Mouse (Mus musculus): ENCODE data around the gene Tmem163. TPM values are rescaled to one million over a fixed set of nuclear protein-coding genes. Genes with fewer than 3 reads are reported as not detected.
A peak's percentile ranks its signal among the peaks of the same experiment; 100 is the strongest.

Tmem163 gene
- polyA plus RNA-seq, 2 experiments from 2014 or later = not detected

DNA sequence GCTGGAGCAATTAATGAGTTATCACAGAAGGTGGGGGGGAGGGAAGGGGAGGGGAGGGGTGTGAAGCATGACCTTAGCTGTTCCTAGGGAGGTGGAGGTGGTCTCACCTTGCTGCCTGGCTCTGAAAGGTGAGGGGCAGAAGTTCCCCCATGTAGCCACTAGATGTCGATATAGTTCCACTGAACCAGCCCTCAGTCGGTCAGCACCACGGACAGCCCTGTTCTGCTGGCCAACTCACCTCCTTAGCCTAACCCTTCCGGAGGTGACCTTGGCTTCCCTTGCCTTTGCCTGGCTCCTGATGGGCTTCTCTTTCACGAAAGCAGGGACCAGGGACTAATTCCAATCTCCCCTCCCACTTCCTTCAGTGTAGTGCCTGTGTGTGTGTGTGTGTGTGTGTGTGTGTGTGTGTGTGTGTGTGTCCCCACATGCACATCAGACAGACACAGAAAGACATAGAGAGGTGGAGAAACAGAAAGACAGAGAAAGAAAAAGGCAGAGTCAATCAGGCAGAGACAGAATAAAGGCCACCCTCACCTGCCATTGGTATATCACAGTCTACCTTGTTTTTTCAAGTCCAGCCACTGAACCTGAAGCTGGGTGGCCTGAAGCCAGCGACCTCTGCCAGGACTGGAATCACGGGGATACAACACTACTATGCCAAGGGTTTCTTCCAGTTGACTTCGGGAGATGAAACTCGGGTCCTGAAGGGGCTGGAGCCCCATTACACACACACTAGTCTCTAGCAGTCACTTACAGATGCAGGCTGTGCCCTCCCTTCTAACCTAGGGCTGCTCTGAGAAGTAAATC, 182.4 kb downstream of the Tmem163 start:
- peak; percentile 68 for ATAC-seq

- no peak for ATAC-seq
These were observed 192.2 kb downstream of the Tmem163 start for GRCm38 (mm10) chr1:127487161-127487560.

DNA sequence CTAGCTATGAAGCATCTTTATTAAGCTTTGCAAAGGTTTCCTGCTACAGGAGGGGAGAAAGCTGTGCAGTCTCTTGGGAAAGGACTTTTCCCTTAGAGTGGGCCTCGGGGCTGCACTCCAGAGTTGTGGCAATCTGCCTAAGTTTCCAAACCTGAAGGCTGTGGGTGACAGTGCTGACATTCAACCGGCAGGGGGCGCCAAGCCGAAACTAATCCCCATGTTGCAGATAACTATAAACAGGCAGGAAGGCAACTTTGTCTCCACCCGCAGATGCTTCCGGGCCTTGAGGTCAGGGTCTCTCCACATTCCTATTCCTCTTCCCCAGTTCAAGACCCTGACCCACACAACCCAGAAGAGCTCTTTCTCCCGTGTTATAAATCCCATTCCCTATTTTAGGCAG, 194.5 kb downstream of the Tmem163 start:
- peak; percentile 32 for ATAC-seq

- ATAC-seq = no peak
These were observed 195.2 kb downstream of the Tmem163 start for GRCm38 (mm10) chr1:127484188-127484587.

DNA sequence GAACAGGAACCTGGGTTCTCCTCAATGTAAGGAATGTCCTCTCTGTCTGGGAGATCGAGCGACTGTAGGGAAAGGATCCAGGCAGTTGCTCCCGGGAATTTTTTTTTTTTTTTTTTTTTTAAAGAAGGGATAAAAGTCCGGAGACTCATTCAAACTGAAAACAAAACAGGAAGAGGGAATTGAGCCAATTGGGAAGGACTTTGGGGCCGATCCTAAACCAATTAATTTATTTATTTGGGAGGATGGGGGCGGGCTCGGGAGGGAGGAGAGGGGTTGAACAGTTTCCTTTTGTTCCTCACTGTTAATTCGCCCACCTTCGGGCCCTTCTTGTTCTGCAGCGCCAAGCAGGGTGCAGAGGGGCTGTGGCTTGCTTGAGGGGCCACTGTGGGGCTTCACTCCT, 196.4 kb downstream of the Tmem163 start:
- no peak for ATAC-seq

DNA sequence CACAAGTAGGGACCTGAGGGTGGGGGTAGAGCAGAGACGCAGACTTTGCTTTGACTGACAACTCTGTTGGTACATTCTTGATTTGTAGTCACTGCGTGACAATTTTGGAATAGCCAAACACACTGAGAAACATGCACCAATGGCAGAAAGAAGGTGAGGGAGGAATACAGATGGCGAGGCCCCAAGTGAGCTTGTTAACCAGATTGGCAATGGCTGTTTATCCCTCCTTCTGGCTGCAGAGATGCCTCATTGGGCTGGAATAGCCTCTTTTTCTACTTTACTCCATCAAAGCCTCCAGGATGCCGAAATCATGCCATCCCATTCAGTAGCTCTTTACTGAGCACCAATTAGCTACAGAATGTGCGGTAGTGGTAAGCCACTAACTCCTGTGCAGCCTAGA, 203.6 kb downstream of the Tmem163 start:
- no peak for ATAC-seq

- ATAC-seq = peak; percentile 28
These were observed 209.2 kb downstream of the Tmem163 start for GRCm38 (mm10) chr1:127470175-127470574.

GRCm38 (mm10) chr1:127467238-127467637, 212.1 kb downstream of the Tmem163 start:
- no peak for ATAC-seq

GRCm38 (mm10) chr1:127465292-127465691, 214.1 kb downstream of the Tmem163 start:
- ATAC-seq = no peak

GRCm38 (mm10) chr1:127464041-127464440, 215.3 kb downstream of the Tmem163 start:
- no peak for ATAC-seq

- ATAC-seq = no peak
These were observed 218.3 kb downstream of the Tmem163 start for GRCm38 (mm10) chr1:127461017-127461416.

DNA sequence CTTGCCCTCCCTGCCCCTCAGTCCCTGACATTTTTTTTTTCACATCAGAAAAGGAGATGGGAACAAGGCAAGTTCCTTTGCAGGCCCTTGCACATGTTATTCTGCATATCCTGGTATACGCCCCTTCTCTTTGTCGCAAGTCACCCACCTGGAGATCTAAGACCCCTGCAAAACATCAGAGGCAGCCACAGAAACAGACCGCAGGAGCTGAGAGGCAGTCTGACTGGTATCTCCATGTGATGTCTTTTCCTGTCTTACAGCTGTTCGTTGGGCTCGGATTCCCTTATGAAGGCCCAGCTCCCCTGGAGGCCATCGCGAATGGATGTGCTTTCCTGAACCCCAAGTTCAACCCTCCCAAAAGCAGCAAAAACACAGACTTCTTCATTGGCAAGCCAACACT, 219.8 kb downstream of the Tmem163 start:
- ATAC-seq = no peak

DNA sequence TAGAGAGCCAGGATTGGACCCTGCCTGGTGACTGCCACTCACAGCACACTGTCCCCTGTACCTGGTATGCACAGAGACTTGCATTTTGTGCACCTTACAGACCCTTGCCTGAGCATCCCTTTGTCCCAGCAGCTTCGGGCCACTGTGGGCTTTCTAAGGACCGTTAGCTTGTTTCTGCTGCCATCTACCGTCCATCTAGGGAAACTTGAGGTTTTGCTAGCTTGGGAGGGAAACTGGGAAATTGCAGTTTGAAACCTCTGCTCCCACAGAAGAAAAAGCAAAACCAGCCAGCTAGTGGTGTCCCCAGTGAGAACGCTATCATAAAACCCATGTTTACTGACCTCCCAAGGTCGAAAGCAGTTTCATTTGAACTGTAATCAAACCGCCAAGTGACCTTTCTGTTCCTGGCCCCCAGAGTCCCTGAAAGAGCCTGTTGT, 220.3 kb downstream of the Tmem163 start:
- ATAC-seq = no peak

DNA sequence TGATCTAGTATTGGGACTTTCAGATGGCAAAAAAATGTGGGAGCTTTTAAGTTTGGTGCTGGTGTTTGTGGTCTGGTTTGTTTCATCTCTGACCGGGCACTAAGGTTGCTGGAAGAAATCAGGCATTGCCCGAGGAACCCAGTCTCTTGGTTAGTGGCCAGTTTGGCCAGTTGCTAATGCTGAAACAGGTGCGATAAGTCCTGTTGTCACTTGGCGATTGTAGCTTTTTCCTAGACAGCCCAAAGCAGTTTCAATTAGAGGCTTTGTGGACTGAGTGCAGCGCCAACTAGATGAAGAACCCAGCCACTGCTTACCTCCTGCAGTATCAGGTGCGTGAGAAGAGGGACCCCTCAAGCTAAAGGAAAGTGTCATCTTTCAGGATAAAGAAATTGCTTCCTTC, 226.0 kb downstream of the Tmem163 start:
- ATAC-seq = no peak

- ATAC-seq = no peak
These were observed 234.4 kb downstream of the Tmem163 start for GRCm38 (mm10) chr1:127444836-127445485.

DNA sequence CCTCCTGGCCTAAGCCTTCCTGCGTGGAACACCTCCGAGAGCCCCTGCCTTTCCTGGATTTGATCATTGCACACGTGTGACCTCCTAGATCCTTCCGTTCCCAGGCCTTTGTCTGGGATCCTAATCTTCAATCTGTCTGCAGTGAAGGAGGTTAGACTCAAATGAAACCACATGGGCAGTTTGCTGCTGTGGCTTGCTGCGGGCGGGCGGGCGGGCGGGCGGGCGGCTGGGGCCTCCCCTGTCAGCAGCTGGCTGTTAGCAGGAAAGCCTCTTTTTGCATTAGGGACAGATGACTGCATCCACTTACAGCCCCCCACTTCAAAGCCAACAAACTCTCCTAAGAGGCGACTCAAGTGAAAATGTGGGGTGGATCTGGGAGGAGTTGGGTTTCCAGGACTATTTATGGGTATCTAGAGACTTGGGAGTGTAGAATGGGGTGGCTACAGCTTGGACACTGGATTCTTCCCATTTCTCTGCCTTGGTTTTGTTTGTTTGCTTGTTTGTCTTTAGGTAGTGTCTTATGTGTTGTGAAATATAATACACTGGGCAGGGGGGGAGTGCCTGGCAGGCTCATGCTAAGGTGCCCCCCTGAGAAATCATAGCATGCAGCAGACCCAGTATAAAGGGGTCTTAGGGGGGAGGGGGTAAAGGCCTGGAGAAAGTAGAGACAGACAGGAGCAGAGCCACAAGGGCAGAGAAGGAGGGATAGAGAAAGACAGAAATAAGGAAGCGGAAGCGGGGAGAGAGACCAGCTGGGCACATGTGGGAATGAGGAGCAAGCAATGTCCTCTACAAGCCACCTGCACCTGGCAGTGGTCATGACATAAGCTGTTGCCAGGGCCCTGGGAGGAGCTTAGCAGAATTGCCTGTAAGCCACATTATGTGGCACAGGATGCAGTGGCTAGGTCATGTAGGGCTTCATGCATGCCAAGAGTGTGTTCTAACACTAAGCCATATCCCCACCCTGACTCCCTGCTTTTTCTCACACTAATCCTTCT, 236.2 kb downstream of the Tmem163 start:
- no peak for ATAC-seq

DNA sequence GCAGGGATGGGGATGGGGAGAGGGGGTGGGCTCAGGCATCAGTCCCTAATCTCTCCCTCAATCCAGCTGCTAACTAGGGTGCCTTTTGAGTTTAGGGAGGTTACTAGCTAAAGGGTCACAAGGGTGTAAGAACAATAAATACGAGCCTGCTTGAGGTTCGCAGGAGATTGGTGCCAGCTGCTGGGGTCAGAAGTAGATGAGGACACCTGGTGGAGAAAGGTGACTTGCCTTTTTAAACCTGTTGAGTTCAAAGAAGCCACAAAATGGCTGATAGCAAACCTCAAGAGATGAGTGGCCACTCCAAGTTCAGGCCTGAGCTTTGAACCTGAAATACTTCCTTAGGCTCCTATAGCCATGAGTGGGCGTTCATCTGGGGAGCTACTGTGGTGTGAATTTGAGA, 237.6 kb downstream of the Tmem163 start:
- no peak for ATAC-seq

GRCm38 (mm10) chr1:127441007-127441406, 238.3 kb downstream of the Tmem163 start:
- no peak for ATAC-seq

DNA sequence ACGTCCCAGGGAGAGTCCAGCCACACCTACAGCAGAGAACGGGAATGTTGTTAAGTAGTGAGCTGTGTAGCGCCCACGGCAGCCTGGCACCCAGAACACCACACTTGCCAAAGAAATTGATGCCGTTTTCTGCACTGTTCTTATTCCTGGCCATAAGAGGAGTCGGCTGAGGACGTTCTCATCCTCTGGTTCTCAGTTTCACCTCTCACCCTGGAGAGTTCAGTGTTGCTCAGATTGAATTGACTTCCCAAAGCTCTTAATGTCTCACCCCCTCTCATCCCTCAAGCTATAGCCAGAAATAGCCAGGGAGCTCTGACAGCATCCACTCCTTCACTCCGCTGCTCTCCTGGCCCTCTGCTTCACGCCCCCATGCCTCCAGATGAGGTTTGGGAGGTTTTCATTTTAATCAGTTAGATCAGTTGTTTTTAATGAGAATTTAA, 239.9 kb downstream of the Tmem163 start:
- ATAC-seq = no peak

GRCm38 (mm10) chr1:127437091-127437490, 242.3 kb downstream of the Tmem163 start:
- no peak for ATAC-seq

Data from activated CD4-positive, CD25-positive, alpha-beta regulatory T cell, adult 4 months (primary cell).